Mouse (Mus musculus) left cerebral cortex, adult 2 months (tissue): ENCODE measurements at regions not wholly inside any gene's neighbourhood (a gene's known extent, or its start where the extent isn't known, plus 50 kb on each side); places are given as distances from the start of the nearest gene placed in this dataset.
"Not testable (repeated sequence)": the region's sequence is repeated elsewhere in the genome, so short reads cannot be mapped to it uniquely, and the experiment has no call there.

ENCODE experiments used
- DNase-seq, 2 experiments: peaks; one replicate each; pipeline ENCODE4 v3.0.0; 2021 to 2022; ENCODE audit warnings: low spot score in 2 of 2, mixed read lengths in 1 of 2; ENCODE audit errors: extremely low spot score in 1 of 2
- H3K27ac ChIP-seq: fragments of 200-600 bp; 2 replicates; pipeline ENCODE4 v1.8.1; 2022
- H3K4me3 ChIP-seq: fragments of 200-600 bp; 2 replicates; pipeline ENCODE4 v1.8.1; 2022
- CTCF ChIP-seq: fragments of 200-600 bp; IDR thresholded peaks from 2 replicates; pipeline ENCODE4 v1.8.1; 2022; ENCODE audit warnings: antibody characterized with exemption, mild to moderate bottlenecking, moderate library complexity
- intact Hi-C: fragments of 180-260 bp; cut with DNase I; formaldehyde crosslinking; loops from one replicate; pipeline ENCODE4 v1.15.1; 2025

DNA sequence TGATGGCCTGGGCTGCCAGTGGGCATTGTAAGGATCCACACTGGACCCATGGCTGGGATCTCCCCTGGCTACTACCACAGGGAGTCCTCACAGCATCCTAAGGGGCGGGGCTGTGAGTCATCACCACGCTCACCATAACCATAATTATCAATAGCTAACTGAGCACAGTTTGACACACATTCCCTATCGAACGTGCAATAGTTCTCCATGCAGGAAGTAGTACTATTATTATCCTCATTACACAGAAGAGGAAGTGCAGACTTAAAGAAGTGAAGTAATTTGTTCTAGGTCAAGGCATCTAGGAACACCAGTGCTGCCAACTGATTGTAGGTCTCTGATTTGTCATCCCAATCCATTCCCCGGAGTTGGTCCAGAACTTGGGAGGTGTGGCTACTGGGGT is 84.1 kb upstream of the Trim2 start:
- Histone ChIP-seq H3K27ac (no peak overlapping the region), H3K4me3 (no peak overlapping the region)
- intact Hi-C loops: no loop called here
- no peak for TF ChIP-seq CTCF
- DNase-seq: no peak

DNA sequence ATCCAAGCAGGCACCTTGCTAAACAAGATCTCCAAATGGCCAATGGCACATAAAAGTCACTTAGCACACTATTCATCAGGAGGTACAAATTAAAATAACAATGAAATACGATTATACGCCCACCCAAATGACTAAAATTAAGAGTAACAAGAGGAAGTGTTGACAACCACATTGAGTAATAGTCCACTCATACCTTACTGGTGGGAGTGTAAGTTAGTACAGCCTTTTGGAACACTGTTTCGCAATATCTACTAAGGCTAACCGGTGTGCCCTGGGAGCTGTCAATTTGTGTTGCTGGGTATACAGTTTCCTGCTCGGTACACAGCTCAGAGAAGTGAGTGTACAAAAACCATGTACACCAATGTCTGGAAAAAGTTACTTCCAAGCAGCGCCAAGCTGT is 81.8 kb upstream of the Trim2 start:
- intact Hi-C loops: no loop called here
- DNase-seq: no peak
- Histone ChIP-seq H3K4me3 (no peak overlapping the region), H3K27ac (no peak overlapping the region)
- no peak for TF ChIP-seq CTCF

- intact Hi-C loops: no loop called here
Measured at GRCm38 (mm10) chr3:84385656-84386055, 79.0 kb upstream of the Trim2 start.

GRCm38 (mm10) chr3:84383559-84383958 is 76.9 kb upstream of the Trim2 start:
- H3K27ac ChIP-seq: no peak overlapping the region
- no peak for DNase-seq
- intact Hi-C loops: no loop called here
- no peak overlapping the region for H3K4me3 ChIP-seq
- TF ChIP-seq CTCF: no peak

More at GRCm38 (mm10) chr3:84385656-84386055, 79.0 kb upstream of the Trim2 start:
- TF ChIP-seq CTCF: no peak
- DNase-seq: no peak
- Histone ChIP-seq H3K4me3 (no peak overlapping the region), H3K27ac (no peak overlapping the region)

DNA sequence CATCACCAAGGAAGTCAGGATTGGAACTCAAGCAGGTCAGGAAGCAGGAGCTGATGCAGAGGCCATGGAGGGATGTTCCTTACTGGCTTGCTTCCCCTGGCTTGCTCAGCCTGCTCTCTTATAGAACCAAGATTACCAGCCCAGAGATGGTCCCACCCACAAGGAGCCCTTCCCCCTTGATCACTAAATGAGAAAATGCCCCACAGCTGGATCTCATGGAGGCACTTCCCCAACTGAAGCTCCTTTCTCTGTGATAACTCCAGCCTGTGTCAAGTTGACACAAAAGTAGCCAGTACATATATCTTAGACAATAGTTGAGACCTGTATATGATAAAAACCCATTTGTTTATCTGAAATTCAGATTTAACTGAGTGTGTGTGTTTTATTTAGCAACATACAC is 76.4 kb upstream of the Trim2 start:
- H3K4me3 ChIP-seq, H3K27ac ChIP-seq, intact Hi-C loops, DNase-seq: not testable (repeated sequence)

- no peak for TF ChIP-seq CTCF
- Histone ChIP-seq H3K27ac (no peak overlapping the region), H3K4me3 (no peak overlapping the region)
- DNase-seq: no peak
- intact Hi-C loops: no loop called here
Measured at GRCm38 (mm10) chr3:84382006-84382405, 75.3 kb upstream of the Trim2 start.

DNA sequence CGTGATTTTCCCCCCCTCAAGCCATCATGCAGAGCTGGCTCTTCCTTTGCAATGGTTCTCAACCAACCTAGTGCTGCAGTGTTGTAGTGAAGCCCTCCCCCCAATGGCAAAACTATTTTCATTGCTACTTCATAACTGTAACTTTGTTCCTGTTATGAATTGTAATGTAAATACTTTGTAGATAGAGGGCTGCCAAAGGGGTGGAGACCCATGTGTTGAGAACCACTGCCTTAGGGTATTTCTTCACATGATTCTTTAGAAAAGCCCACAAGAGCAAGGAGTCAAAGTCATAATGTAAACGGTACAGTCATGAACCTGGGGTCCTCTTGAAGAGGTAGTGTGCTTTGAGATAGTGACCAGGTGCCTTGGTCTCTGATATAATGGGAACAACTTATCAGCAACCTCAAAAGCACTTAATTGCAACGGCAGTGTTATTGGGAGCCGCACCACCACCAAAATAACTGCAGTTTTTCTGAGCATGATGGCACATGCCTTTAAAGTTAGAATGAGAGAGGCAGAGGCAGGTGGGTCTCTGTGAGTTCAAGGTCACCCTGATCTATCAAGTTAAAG is 72.4 kb upstream of the Trim2 start:
- no peak for DNase-seq
- intact Hi-C loops: no loop called here
- TF ChIP-seq CTCF: no peak
- H3K27ac ChIP-seq: no peak overlapping the region
- no peak overlapping the region for H3K4me3 ChIP-seq

GRCm38 (mm10) chr3:84376510-84376909 is 69.8 kb upstream of the Trim2 start:
- no peak for DNase-seq
- intact Hi-C loops: no loop called here
- TF ChIP-seq CTCF: no peak
- Histone ChIP-seq H3K4me3 (no peak overlapping the region), H3K27ac (no peak overlapping the region)

DNA sequence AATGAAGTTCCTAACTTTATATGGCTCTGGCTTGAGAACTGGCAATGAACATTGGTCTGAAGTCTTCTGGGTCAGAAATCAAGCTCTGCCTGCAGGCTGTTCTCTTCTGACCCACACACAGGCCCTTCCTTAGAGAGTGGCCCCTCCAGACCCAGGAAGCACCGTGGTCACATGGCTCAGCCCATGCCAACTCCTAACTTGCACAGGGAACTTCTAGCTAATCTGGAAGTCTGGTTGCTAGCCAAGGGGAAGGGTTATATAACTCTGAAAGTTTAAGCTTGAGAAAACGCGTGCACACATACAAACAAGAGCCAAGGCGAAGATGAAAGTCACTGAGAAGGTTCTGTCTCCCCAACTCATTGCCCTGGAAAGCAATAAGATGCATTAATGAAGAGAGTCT is 69.2 kb upstream of the Trim2 start:
- intact Hi-C loops: no loop called here
- no peak for TF ChIP-seq CTCF
- H3K27ac ChIP-seq: no peak overlapping the region
- DNase-seq: no peak
- no peak overlapping the region for H3K4me3 ChIP-seq

GRCm38 (mm10) chr3:84371842-84372241 is 65.2 kb upstream of the Trim2 start:
- no peak overlapping the region for H3K4me3 ChIP-seq
- TF ChIP-seq CTCF: no peak
- no peak for DNase-seq
- intact Hi-C loops: no loop called here
- H3K27ac ChIP-seq: no peak overlapping the region

DNA sequence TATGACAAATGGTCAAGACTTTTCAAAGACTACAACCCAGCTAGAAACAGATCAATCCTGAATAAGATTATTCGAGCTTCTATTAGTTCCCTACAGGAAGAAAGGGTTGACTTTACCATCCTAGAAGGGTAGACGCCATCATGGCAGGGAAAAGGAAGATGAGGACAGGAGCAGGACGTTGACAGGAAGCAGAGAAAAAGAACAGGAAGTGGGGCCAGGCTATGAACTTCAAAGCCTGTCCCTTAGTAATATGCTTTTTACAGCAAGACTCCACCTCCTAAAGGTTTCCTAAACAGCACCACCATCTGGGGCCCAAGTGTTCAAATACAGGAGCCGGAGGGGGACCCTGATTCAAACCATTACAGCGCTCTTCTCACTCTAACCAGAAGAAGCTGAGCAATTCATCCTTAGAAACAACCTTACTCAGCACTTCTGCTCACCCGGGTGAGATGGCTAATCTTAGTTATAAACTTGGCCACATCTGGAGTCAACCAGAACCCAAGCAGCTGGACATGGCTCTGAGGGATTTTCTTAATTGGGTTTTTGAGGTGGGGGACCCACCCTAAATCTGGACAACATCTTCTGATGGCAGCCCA is 60.6 kb upstream of the Trim2 start:
- Histone ChIP-seq H3K27ac (no peak overlapping the region), H3K4me3 (no peak overlapping the region)
- intact Hi-C loops: no loop called here
- TF ChIP-seq CTCF: no peak
- DNase-seq: no peak

DNA sequence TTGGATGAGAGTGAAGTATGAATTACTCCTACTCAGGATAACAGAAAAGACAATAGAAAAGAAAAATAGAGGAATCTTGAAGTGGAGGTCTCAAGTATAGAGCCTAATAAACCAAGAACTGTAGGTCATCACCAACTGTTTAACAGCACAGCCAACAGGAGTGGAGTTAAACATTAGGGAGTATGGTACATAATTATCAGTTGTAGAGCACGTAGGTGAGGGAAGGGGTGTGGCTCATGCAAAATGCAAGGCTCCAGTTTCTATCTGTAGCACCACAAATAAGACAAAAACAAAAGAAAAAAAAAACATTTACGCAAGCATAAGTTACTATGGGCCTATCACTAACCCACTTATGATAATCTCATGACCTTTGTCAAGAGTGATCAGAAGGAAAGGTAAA is 52.0 kb upstream of the Trim2 start:
- no peak for DNase-seq
- intact Hi-C loops: loop anchor here (10.0 kb wide), 1 partner anchor 126 kb away; the partner anchor contains the start of gene Fhdc1
- no peak overlapping the region for H3K4me3 ChIP-seq
- no peak overlapping the region for H3K27ac ChIP-seq
- TF ChIP-seq CTCF: no peak

DNA sequence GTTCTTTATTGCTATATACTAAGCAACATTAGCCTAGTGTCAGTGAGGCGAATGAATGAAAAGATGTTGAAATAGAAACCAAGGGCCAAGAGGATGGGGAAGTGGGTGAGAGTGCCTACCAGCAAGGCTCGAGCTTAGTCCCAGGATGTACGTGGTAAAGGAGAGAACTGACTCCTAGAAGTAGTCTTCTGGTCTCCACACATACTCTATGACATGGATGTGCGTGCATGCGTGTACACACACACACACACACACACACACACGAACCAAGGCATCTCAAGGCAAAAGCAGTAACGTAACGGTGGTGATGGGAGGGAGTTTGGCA is 50.0 kb upstream of the Trim2 start:
- TF ChIP-seq CTCF: no peak
- Histone ChIP-seq H3K27ac (no peak overlapping the region), H3K4me3 (no peak overlapping the region)
- no peak for DNase-seq
- intact Hi-C loops: loop anchor here (10.0 kb wide), 1 partner anchor 128 kb away; the partner anchor contains the start of gene Fhdc1
